Mouse (Mus musculus) induced T-regulatory cell, adult 2 months (primary cell): ENCODE measurements around the gene Cbln3.
A peak's percentile ranks its signal among the peaks of the same experiment; 100 is the strongest.

Experiments used
- DNase-seq: peaks from one replicate; pipeline ENCODE4 v3.0.0-alpha.2; 2012; ENCODE audit warnings: low read depth

The Cbln3 gene

DNA sequence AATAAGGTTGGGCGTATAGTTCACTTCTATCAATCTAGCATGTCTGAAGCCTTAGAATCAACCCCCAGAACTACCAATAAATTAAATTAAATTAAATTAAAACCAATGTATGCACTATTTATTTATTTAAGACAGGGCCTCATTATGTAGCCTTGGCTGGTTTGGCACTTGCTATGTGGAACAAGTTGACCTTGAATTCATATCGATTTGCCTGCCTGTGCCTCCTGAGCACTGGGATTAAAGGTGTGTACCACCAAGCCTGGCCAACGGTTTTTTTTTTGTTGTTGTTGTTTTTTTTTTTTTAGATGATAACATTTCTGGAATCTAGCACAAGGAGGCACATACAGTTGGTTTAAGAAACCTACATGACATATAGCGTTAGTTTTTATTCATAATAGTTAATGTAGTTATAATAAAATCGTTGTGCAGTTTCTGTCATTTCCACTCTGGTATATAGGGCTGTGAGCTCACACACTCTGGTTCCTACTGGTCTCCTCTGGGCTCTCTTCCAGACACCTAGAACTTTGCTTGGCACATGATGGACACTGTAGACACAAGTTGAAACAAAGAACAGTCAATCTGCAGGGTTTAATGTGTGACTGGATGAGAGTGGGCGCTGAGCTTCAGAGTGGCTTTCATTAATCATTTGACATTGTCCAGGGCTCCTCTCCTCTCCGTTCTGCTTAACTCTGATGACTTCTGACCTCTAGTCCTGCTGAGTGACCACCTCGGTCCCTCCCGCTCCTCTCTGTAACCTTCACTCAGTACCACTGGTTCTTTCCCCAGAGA is 38.5 kb downstream of the Cbln3 start:
- no peak for DNase-seq

DNA sequence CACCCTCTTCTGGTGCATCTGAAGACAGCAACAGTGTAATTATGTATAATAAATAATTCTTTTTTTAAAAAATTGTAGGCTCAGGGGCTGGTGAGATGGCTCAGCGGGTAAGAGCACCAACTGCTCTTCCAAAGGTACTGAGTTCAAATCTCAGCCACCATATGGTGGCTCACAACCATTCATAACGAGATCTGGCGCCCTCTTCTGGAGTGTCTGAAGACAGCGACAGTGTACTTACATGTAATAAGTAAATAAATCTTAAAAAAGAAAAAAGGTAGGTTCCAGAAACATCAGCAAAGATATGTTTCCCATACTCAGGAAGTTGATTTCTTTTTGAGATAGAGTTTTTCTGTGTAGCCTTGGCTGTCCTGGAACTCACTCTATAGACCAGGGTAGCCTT is 41.4 kb downstream of the Cbln3 start:
- DNase-seq, result peak; percentile 35

DNA sequence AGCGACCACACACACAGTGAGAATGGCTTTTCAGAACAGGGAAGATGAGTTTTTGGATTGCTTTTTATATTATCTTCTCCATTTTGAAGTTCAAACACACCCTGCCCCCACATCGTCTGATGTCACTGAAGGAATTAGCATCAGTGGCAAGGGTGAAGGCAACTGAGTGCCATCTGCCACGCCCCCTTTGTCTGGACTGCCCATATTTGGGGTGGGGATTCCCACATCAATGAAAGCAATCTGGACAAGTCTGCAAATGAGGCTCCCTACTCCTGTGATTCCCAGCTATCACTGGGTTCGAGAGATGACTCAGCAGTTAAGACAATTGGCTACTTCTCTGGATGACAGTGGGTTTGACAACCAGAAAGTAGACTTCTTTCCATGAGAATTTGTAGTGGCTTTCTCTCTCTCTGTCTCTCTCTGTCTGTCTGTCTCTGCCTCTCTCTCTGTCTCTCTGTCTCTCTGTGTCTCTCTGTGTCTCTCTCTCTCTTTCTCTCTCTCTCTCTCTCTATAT is 43.3 kb downstream of the Cbln3 start:
- no peak for DNase-seq

DNA sequence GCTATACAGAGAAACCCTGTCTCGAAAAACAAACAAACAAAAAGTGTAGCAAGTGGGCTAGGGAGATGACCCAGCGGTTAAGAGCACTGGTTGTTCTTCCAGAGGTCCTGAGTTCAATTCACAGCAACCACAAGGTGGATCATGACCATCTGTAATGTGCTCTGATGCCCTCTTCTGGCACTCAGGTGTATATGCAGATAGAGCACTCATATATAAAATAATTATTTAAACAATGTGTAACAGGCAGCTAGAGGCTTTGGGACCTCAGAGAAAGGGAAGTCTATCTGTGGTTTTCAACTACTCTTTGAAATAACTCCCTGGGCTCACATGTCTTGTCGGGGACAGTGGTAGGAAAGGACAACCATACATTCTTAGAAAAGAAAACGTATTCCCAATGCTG is 45.5 kb downstream of the Cbln3 start:
- DNase-seq, result peak; percentile 38

DNA sequence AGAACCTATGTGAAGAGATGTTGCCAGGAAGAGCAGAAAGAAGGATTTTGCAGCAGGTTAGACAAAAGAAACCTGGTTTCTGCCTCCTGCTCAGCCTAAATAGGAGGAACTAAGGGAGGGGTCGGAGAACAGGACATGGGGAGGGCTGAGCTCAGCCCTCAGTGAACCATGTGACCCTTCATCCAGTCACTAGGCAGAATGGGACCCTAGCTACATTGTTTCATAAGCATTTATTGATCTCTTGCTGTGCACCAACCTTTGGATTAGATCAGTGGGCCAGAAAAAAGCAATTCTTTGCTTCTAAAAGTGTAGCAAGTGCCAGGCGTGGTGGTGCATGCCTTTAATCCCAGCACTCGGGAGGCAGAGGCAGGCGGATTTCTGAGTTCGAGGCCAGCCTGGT is 45.9 kb downstream of the Cbln3 start:
- no peak for DNase-seq

DNA sequence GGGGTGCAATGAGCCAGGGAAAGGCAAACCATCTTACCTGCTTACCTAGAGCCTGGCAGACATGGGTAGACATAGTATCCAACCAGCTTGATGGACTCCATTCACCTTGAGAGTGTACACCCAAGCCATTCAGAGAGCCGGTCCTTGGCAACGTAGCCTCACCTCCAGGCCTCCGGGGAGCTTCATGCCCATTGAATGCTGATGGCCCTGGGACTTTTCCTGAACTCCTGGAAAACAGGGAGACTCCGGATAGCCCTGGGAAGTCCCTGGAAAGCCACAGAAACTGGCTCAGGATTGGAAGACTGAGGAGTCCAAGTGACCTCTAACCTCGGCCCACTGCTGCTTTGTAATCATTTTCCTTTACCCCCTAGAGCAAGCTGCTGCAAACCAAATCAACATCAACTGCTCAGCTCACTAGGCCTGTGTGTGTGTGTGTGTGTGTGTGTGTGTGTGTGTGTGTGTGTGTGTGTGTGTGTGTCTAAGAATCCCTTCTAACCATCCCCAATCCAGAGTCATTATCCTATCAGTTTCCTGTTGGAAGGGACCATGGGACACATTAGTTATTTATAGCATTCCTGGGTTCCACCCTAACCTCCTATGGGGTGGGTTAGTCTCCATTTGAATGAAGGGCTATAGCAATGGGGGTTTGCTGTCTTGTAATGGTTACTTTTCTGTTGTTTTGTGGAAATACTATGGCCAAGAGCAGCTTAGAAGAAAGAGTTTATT is 49.2 kb downstream of the Cbln3 start:
- no peak for DNase-seq

DNA sequence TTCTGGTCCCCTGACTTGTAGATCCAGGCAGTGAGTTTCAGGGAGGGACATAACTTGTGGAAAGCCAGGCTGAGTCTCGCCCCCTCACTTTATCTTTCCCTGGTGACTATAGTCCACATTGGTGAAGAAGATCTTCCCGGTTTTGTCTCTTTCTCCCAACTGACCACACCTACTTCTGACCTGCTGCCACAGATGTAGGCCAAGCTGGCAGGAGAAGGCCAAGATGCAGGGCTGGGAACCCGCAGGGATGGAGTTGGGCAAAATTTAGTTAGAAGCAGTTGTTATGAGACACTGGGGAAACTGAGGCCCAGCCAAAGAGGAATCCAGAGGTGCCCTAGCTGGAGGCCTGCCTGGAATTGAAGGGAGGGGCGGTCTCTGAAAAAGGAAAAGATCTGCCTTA is 51.1 kb downstream of the Cbln3 start:
- DNase-seq, result no peak

DNA sequence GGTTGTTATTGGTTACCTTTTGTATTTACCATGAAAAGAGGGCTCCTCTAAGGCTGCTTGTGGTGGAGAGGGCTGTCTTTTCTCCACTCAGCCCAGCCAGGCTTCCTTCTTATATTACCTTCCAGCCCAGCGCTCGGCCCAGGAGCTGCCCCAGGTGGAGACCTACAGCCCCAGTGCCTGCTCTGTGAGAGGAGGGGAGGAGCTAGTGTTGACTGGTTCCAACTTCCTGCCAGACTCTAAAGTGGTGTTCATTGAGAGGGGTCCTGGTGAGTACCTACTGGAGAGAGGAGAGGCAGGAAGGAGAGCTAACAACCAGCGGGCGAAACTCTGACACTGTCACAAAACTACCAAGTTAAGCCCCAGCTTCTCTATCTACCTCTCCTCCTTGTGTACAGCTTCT is 53.9 kb downstream of the Cbln3 start:
- no peak for DNase-seq

DNA sequence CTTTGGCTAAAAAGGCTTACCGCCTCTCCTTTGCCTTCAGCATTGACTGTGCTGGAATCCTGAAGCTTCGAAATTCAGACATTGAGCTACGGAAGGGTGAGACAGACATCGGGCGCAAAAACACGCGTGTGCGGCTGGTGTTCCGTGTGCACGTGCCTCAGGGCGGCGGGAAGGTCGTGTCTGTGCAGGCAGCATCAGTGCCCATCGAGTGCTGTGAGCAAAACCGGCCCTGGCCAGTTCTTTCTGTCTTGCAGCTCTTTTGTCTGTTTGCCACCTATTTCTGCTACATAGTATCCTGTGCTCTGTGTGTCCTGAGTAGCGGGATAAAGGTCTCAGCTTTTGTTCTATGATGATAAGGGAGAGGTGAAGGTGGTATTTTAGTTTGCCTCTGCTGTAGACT is 54.3 kb downstream of the Cbln3 start:
- no peak for DNase-seq
